34 mouse cellular contexts compared by ENCODE assay signal in genomic region chr7:89852158-89853095, GRCm38 (mm10). TPM values are rescaled to one million over a fixed set of nuclear protein-coding genes. Genes with fewer than 3 reads are reported as not detected.
DNase-seq lines count a peak whose midpoint lies in the region; ATAC-seq lines count a peak whose summit lies in the region.
"Had no signal": no experiment of that assay in that cellular context is flagged by ENCODE, and none has a peak within 500 bp of the region (broad histone marks: within the 10 kb centered on the region; RNA-seq: fewer than 3 reads in every experiment).

No protein-coding gene starts in this region.

- WGBS in kidney, embryonic 14.5 days, result 40% methylated on average over 10 of the region's 10 CpGs
- 81% methylated on average over 10 of the region's 10 CpGs for WGBS in forebrain, embryonic 16.5 days

- H3K4me2 ChIP-seq in kidney, embryonic 14.5 days (replicated peaks; ENCODE audit: low read depth, low read length), result no peak overlapping the region
- H3K4me2 ChIP-seq in forebrain, embryonic 16.5 days (ENCODE audit: low read length), result no peak overlapping the region
- H3K4me2 ChIP-seq: embryonic facial prominence, embryonic 13.5 days; hindbrain, embryonic 12.5 days; liver, embryonic 12.5 days; midbrain, embryonic 15.5 days had no signal

- peak; percentile 84 for ATAC-seq in kidney, embryonic 14.5 days (ENCODE audit: low FRiP score, low TSS enrichment)
- no peak for ATAC-seq in forebrain, embryonic 16.5 days
- ATAC-seq: forebrain, postnatal 0 days; hindbrain, postnatal 0 days; liver, embryonic 12.5 days; liver, postnatal 0 days; midbrain, embryonic 15.5 days; Patski had no signal

- no peak overlapping the region for H3K4me3 ChIP-seq in kidney, embryonic 14.5 days (ENCODE audit: low read length)
- no peak overlapping the region for H3K4me3 ChIP-seq in forebrain, embryonic 16.5 days (replicated peaks; ENCODE audit: low read length)
- H3K4me3 ChIP-seq: embryonic facial prominence, embryonic 13.5 days; forebrain, embryonic 10.5 days; hindbrain, embryonic 12.5 days; liver, embryonic 12.5 days; midbrain, embryonic 15.5 days had no signal

- no peaks in the 10 kb centered on the region for H3K4me1 ChIP-seq in kidney, embryonic 14.5 days (ENCODE audit: control insufficient read depth, insufficient read depth, low read length)
- no peaks in the 10 kb centered on the region for H3K4me1 ChIP-seq in forebrain, embryonic 16.5 days (replicated peaks; ENCODE audit: control insufficient read depth, insufficient read depth, low read length)
- H3K4me1 ChIP-seq: liver, embryonic 12.5 days; midbrain, embryonic 15.5 days had no signal

- no peaks in the 10 kb centered on the region for H3K9me3 ChIP-seq in kidney, embryonic 14.5 days (ENCODE audit: control insufficient read depth, low read length)
- H3K9me3 ChIP-seq in forebrain, embryonic 16.5 days (ENCODE audit: control insufficient read depth, low read length), result no peaks in the 10 kb centered on the region
- H3K9me3 ChIP-seq: embryonic facial prominence, embryonic 13.5 days; forebrain, embryonic 10.5 days; hindbrain, embryonic 12.5 days; liver, embryonic 12.5 days; midbrain, embryonic 15.5 days had no signal

- no peak overlapping the region for H3K9ac ChIP-seq in kidney, embryonic 14.5 days (ENCODE audit: low read depth, low read length)
- no peak overlapping the region for H3K9ac ChIP-seq in forebrain, embryonic 16.5 days (replicated peaks; ENCODE audit: low read depth, low read length)
- H3K9ac ChIP-seq: embryonic facial prominence, embryonic 13.5 days; forebrain, postnatal 0 days; hindbrain, embryonic 12.5 days; liver, embryonic 12.5 days; liver, postnatal 0 days; midbrain, embryonic 15.5 days had no signal

- DNase-seq in adrenal gland, adult 2 months, result peak; percentile 79
- no peak for DNase-seq in adrenal gland, postnatal 25 days
- DNase-seq in kidney, postnatal 4 days, result no peak
- peak; percentile 14 for DNase-seq in ES-CJ7 (ENCODE audit: low read depth, low spot score)
- DNase-seq in adrenal gland, postnatal 10 days, result peak; percentile 52
- no peak for DNase-seq in cerebellum, adult 8-10 months
- DNase-seq: cerebellum, adult 9-10 months; forebrain, postnatal 0 days; heart, postnatal 36 days; kidney, adult 2 months; kidney, postnatal 36 days; left cerebral cortex, postnatal 4 days; liver, postnatal 0 days; right cerebral cortex, postnatal 4 days; thymus, adult 2 months; thymus, postnatal 36 days had no signal

- no peaks in the 10 kb centered on the region for H3K36me3 ChIP-seq in kidney, embryonic 14.5 days (ENCODE audit: control insufficient read depth, insufficient read depth, low read length)
- no peaks in the 10 kb centered on the region for H3K36me3 ChIP-seq in forebrain, embryonic 16.5 days (ENCODE audit: control insufficient read depth, insufficient read depth)
- H3K36me3 ChIP-seq: embryonic facial prominence, embryonic 13.5 days; forebrain, embryonic 10.5 days; hindbrain, embryonic 12.5 days; liver, embryonic 12.5 days; midbrain, embryonic 15.5 days had no signal

- H3K27me3 ChIP-seq in kidney, embryonic 14.5 days (ENCODE audit: control insufficient read depth, insufficient read depth, low read length), result no peaks in the 10 kb centered on the region
- no peaks in the 10 kb centered on the region for H3K27me3 ChIP-seq in forebrain, embryonic 16.5 days (replicated peaks; ENCODE audit: control insufficient read depth, insufficient read depth, low read length)
- H3K27me3 ChIP-seq: embryonic facial prominence, embryonic 13.5 days; hindbrain, embryonic 12.5 days; liver, embryonic 12.5 days; midbrain, embryonic 15.5 days; Patski had no signal

- no peak overlapping the region for H3K27ac ChIP-seq in kidney, embryonic 14.5 days (ENCODE audit: low read depth, low read length)
- H3K27ac ChIP-seq in forebrain, embryonic 16.5 days (ENCODE audit: low read length), result no peak overlapping the region
- H3K27ac ChIP-seq: embryonic facial prominence, embryonic 13.5 days; forebrain, embryonic 10.5 days; hindbrain, embryonic 12.5 days; hindbrain, postnatal 0 days; liver, embryonic 12.5 days; macrophage; midbrain, embryonic 15.5 days; stomach, postnatal 0 days had no signal

RNA-seq across cellular contexts. Expression of gene Ccdc81, which starts 51.0 kb away (rescaled TPM):
- under 1 TPM; 0.14 to 0.28 TPM for total RNA-seq in adrenal gland, adult 2 months (2021)
- not detected in 2 replicates for polyA plus RNA-seq in adrenal gland, adult 2 months (2012; rRNA removed)
- total RNA-seq in adrenal gland, postnatal 25 days (2021), result not detected in 2 replicates
- not detected in 2 replicates for polyA plus RNA-seq in kidney, embryonic 14.5 days (2014; fragmentation: Nextera tagmentation; extraction: Ambion mirVana)
- under 1 TPM in 1 of 2 experiments, not detected in 1; 0.21 TPM for total RNA-seq in adrenal gland, postnatal 10 days (2021)
- polyA plus RNA-seq in forebrain, embryonic 16.5 days (2015; fragmentation: Nextera tagmentation; extraction: Ambion mirVana), result 0.39 and 0.48 TPM in 2 replicates
- total RNA-seq: gastrocnemius, adult 8-10 months; heart, adult 8-10 months; heart, postnatal 36 days; megakaryocyte-erythroid progenitor cell, adult 5-6 weeks; MEL; neutrophil, adult 5-6 weeks had no signal
- polyA plus RNA-seq: forebrain, embryonic 10.5 days; heart, embryonic 14.5 days; kidney, adult 2 months; liver, embryonic 12.5 days; liver, postnatal 0 days; macrophage; neural tube, embryonic 11.5 days; Patski; thymus, adult 2 months had no signal

Comparison
In these comparisons a context has a peak if more than half of its experiments do, and no peak if none do; other contexts are left out.
1. DNase-seq: peak in adrenal gland, adult 2 months (single experiment), ES-CJ7 (single experiment) and adrenal gland, postnatal 10 days (single experiment); none in adrenal gland, postnatal 25 days (single experiment), kidney, postnatal 4 days (0 of 2) and cerebellum, adult 8-10 months (single experiment).